Mouse (Mus musculus) lung, embryonic 16.5 days (tissue): ENCODE measurements around the gene Spag9. TPM values are rescaled to one million over a fixed set of nuclear protein-coding genes. Genes with fewer than 3 reads are reported as not detected.

ENCODE experiments used
- ATAC-seq: fragments of 200-750 bp; cut with Nextera tagmentation; 2 replicates; pipeline ENCODE4 v1.8.0; 2017; ENCODE audit warnings: low read depth, mild to moderate bottlenecking, moderate library complexity
- H3K27ac ChIP-seq: fragments of 300-500 bp; sonication (generic); 2 replicates; pipeline ENCODE4 v1.5.1; 2014; ENCODE audit warnings: mild to moderate bottlenecking, control low read depth, low read length
- H3K27me3 ChIP-seq: fragments of 300-500 bp; sonication (generic); 2 replicates; pipeline ENCODE4 v1.6.1; 2014; ENCODE audit warnings: low read depth, low read length, mixed read lengths; ENCODE audit not compliant: control insufficient read depth, insufficient read depth
- H3K36me3 ChIP-seq: fragments of 300-500 bp; sonication (generic); 2 replicates; pipeline ENCODE4 v1.6.1; 2014; ENCODE audit warnings: low read length; ENCODE audit not compliant: control insufficient read depth, insufficient read depth
- H3K4me1 ChIP-seq: fragments of 300-500 bp; sonication (generic); replicated peaks from 2 replicates; pipeline ENCODE4 v1.6.1; 2014; ENCODE audit warnings: low read length, mixed read lengths; ENCODE audit not compliant: control insufficient read depth, insufficient read depth
- H3K4me2 ChIP-seq: fragments of 300-500 bp; sonication (generic); 2 replicates; pipeline ENCODE4 v1.6.1; 2014; ENCODE audit warnings: low read depth, low read length, control low read depth
- H3K4me3 ChIP-seq: fragments of 300-500 bp; sonication (generic); 2 replicates; pipeline ENCODE4 v1.5.1; 2014; ENCODE audit warnings: mild to moderate bottlenecking, low read length, control low read depth
- H3K9ac ChIP-seq: fragments of 300-500 bp; sonication (generic); 2 replicates; pipeline ENCODE4 v1.6.1; 2014; ENCODE audit warnings: low read length, control low read depth
- H3K9me3 ChIP-seq: fragments of 300-500 bp; sonication (generic); 2 replicates; pipeline ENCODE4 v1.6.1; 2016; ENCODE audit warnings: low read length; ENCODE audit not compliant: control insufficient read depth
- WGBS: fragments of 180-500 bp; shearing (Covaris S2); extraction: QIAGEN DNeasy Blood & Tissue Kit; methylation state at CpG from one replicate; pipeline ENCODE4 v1.1.7; 2014; 5-methylcytosine and 5-hydroxymethylcytosine counted together
- polyA plus RNA-seq: library from polyadenylated mRNA; unstranded; fragments of >200 nt; fragmentation: Nextera tagmentation; extraction: Ambion mirVana; gene quantifications from 2 replicates; pipeline ENCODE4 v1.2.1, GENCODE M21; 2015

The Spag9 gene
- polyA plus RNA-seq, 1 experiment from 2014 or later = 36.2 TPM

- Histone ChIP-seq H3K9ac (peak overlapping the region; percentile 67), H3K4me1 (0 out of 2 replicates have a peak, but pooled peaks cover 3% of the 10 kb centered on the region), H3K27me3 (no peaks in the 10 kb centered on the region; the same call in 1 of the 2 replicates), H3K36me3 (no peaks in the 10 kb centered on the region), H3K27ac (no peak overlapping the region), H3K9me3 (no peaks in the 10 kb centered on the region), H3K4me2 (peak overlapping the region; percentile 92), H3K4me3 (peak overlapping the region; percentile 55)
- ATAC-seq = 0 out of 2 replicates have a peak, but pooled peaks have one; percentile 34
- 34% methylated on average over 16 of the region's 16 CpGs for WGBS
These were observed 153.8 kb downstream of the Spag9 start for GRCm38 (mm10) chr11:94149509-94150259.

- WGBS = 42% methylated on average over 25 of the region's 25 CpGs
- Histone ChIP-seq H3K4me2 (no peak overlapping the region), H3K9me3 (no peaks in the 10 kb centered on the region), H3K36me3 (no peaks in the 10 kb centered on the region), H3K9ac (no peak overlapping the region), H3K27me3 (no peaks in the 10 kb centered on the region; the same call in 1 of the 2 replicates), H3K4me1 (0 out of 2 replicates have a peak, but pooled peaks cover 3% of the 10 kb centered on the region), H3K4me3 (no peak overlapping the region), H3K27ac (no peak overlapping the region)
- no peak for ATAC-seq
These were observed 154.9 kb downstream of the Spag9 start for GRCm38 (mm10) chr11:94150519-94151470.

- no peaks in the 10 kb centered on the region for H3K9me3 ChIP-seq
- no peaks in the 10 kb centered on the region for H3K36me3 ChIP-seq
- H3K4me1 ChIP-seq = peaks cover 4% of the 10 kb centered on the region
- WGBS = 68% methylated on average over 3 of the region's 3 CpGs
- ATAC-seq = no peak
- no peak overlapping the region for H3K9ac ChIP-seq
- no peaks in the 10 kb centered on the region; the same call in 1 of the 2 replicates for H3K27me3 ChIP-seq
- no peak overlapping the region for H3K4me2 ChIP-seq
- H3K27ac ChIP-seq = no peak overlapping the region
- no peak overlapping the region for H3K4me3 ChIP-seq
These were observed 158.3 kb downstream of the Spag9 start for GRCm38 (mm10) chr11:94154201-94154600.

- Histone ChIP-seq H3K36me3 (no peaks in the 10 kb centered on the region), H3K4me1 (peaks cover 24% of the 10 kb centered on the region), H3K9ac (no peak overlapping the region), H3K4me3 (no peak overlapping the region), H3K27me3 (no peaks in the 10 kb centered on the region), H3K9me3 (no peaks in the 10 kb centered on the region), H3K4me2 (no peak overlapping the region), H3K27ac (peak overlapping the region; percentile 37; the same call in 1 of the 2 replicates)
- WGBS = 32% methylated on average over 14 of the region's 14 CpGs
- no peak for ATAC-seq
These were observed 162.6 kb downstream of the Spag9 start for GRCm38 (mm10) chr11:94158521-94158920.

GRCm38 (mm10) chr11:94159066-94159880, 163.4 kb downstream of the Spag9 start:
- Histone ChIP-seq H3K27ac (peak overlapping the region; percentile 81; the same call in 1 of the 2 replicates), H3K9ac (no peak overlapping the region), H3K9me3 (no peaks in the 10 kb centered on the region), H3K36me3 (no peaks in the 10 kb centered on the region), H3K4me3 (no peak overlapping the region), H3K4me1 (peaks cover 24% of the 10 kb centered on the region), H3K4me2 (no peak overlapping the region), H3K27me3 (no peaks in the 10 kb centered on the region)
- no peak for ATAC-seq
- 66% methylated on average over 14 of the region's 14 CpGs for WGBS

GRCm38 (mm10) chr11:94159911-94160415, 164.1 kb downstream of the Spag9 start:
- no peaks in the 10 kb centered on the region for H3K27me3 ChIP-seq
- no peak for ATAC-seq
- H3K9ac ChIP-seq = peak overlapping the region; percentile 21
- H3K9me3 ChIP-seq = no peaks in the 10 kb centered on the region
- no peak overlapping the region for H3K4me3 ChIP-seq
- peak overlapping the region; percentile 38 for H3K4me2 ChIP-seq
- no peaks in the 10 kb centered on the region for H3K36me3 ChIP-seq
- WGBS = 55% methylated on average over 7 of the region's 7 CpGs
- peaks cover 24% of the 10 kb centered on the region for H3K4me1 ChIP-seq
- peak overlapping the region; percentile 81 for H3K27ac ChIP-seq

- ATAC-seq = peak; percentile 93
- WGBS = 13% methylated on average over 23 of the region's 23 CpGs
- Histone ChIP-seq H3K4me2 (peak overlapping the region; percentile 38), H3K27me3 (no peaks in the 10 kb centered on the region), H3K27ac (peak overlapping the region; percentile 81), H3K9ac (peak overlapping the region; percentile 31; the same call in 1 of the 2 replicates), H3K4me3 (peak overlapping the region; percentile 8; the same call in 1 of the 2 replicates), H3K4me1 (peaks cover 24% of the 10 kb centered on the region), H3K9me3 (no peaks in the 10 kb centered on the region), H3K36me3 (no peaks in the 10 kb centered on the region)
These were observed 164.8 kb downstream of the Spag9 start for GRCm38 (mm10) chr11:94160443-94161266.

- peak; percentile 42 for ATAC-seq
- WGBS = 40% methylated on average over 9 of the region's 9 CpGs
- H3K4me3 ChIP-seq = no peak overlapping the region
- H3K4me1 ChIP-seq = peaks cover 24% of the 10 kb centered on the region
- H3K36me3 ChIP-seq = no peaks in the 10 kb centered on the region
- H3K9ac ChIP-seq = peak overlapping the region; percentile 31; the same call in 1 of the 2 replicates
- no peaks in the 10 kb centered on the region for H3K27me3 ChIP-seq
- H3K9me3 ChIP-seq = no peaks in the 10 kb centered on the region
- peak overlapping the region; percentile 81 for H3K27ac ChIP-seq
- H3K4me2 ChIP-seq = 0 out of 2 replicates have a peak overlapping the region, but pooled peaks have one; percentile 38
These were observed 165.4 kb downstream of the Spag9 start for GRCm38 (mm10) chr11:94161267-94161646.
